Mouse (Mus musculus): ENCODE results near the gene Ambp.
A peak's percentile ranks its signal among the peaks of the same experiment; 100 is the strongest.

The Ambp gene

GRCm38 (mm10) chr4:63154699-63155098, at the start of gene Ambp:
Gene Ambp, minus strand, starts transcription at chr4:63154799.
- DNase-seq (ENCODE audit: low spot score in 2 of 2) = no peak

DNA sequence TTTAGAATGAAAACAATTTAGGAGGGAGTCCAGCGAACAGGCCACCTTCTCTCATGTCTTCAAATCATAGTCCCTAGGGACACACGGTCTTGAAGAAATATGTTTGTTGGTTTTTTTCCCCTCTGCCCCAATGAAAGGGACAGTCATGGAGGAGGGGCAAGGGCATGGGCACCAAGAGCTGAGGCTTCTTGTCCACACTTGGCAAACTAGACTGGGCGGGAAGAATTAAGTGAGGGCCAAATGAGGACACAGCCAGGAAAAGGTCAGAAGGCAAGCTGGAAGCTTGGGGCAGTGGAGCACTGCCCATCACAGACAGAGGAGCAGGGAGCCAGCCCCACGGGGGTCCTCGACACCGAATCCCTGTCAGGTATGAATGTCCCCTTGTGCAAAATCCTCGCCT, 49.3 kb upstream of the Ambp start:
- DNase-seq (ENCODE audit: low spot score in 2 of 2) = no peak

- DNase-seq (ENCODE audit: low spot score in 2 of 2) = no peak
Observed at GRCm38 (mm10) chr4:63199366-63199765, 44.8 kb upstream of the Ambp start.

GRCm38 (mm10) chr4:63194366-63194765, 39.8 kb upstream of the Ambp start:
- DNase-seq (ENCODE audit: low spot score in 2 of 2) = no peak

DNA sequence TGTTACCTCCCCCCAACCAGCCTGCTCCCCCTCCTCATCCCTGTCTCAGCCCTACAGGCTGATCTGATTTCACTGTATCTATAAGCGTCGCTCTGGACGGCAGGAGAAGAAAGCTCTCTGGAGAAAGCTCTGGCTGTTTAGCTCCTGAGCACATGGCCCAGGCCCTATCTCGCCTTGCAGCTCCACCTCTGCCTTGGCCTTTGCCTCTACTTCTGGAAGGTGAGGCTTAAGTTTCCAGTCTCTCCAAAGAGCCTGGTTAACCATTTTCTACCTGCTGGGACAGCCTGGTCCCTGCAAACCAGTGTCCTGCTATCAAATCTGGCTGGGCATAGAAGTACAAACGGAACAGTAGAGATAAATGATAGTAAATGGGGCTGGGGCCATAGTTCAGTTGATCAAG, 37.0 kb upstream of the Ambp start:
- no peak for DNase-seq (ENCODE audit: low spot score in 2 of 2)

DNA sequence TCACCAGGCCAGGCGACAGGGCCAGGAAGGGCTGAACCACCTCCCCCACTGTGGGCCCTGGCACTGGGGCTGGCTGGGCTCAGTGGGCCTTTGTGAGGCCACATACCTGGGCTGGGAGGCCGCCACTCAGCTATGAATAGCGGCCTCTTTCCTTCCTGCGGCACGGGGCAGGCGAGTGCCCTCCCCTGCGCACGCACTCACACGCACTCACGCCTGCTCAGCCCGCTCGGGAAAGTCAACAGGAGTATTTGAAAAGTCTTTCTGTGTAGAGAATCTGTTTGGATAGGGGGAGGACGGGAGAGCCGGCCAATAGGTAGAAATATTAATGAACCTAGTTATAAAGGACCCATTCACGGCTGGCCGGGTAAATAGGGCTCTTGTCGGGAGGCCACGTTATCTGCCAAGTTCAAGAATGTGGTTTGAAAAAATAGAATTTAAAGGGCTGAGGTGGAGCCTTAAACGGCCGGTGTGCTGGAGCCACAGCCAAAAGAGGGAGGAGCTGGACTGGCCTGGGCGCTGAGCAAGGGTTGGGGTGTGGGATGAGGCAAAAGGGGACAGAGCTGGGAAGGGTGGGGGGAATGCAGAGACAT, 31.8 kb upstream of the Ambp start:
- no peak for DNase-seq (ENCODE audit: low spot score in 2 of 2)

GRCm38 (mm10) chr4:63181556-63181955, 27.0 kb upstream of the Ambp start:
- peak in 1 of 2 experiments; percentile 28 for DNase-seq (ENCODE audit: low spot score in 2 of 2)

- no peak for DNase-seq (ENCODE audit: low spot score in 2 of 2)
Observed at GRCm38 (mm10) chr4:63171969-63172685, 17.5 kb upstream of the Ambp start, which contains the start of gene Kif12. Gene Kif12, minus strand, starts transcription at chr4:63172131.

GRCm38 (mm10) chr4:63171122-63171521, 16.5 kb upstream of the Ambp start:
- DNase-seq (ENCODE audit: low spot score in 2 of 2) = no peak

- no peak for DNase-seq (ENCODE audit: low spot score in 2 of 2)
Observed at GRCm38 (mm10) chr4:63170061-63170460, 15.5 kb upstream of the Ambp start.

DNA sequence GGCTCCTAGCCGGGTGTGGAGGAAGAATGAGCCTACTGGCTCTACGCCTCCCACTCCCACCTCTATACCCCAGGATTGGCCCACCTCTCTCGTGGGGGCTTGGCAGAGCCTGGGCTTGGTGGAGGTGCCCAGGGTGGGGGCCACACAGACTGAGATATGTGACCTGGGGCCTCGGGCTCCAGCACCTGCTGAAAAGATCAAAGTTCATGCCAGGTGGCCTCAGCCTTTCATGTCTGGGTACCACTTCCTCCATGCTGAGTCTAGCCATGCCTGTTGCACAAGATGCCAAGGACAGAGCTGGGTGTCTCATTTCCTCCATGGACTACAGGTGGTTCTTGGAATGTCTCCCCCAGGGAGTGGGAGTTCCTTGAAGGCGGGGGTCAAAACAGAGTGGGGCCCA, 11.7 kb upstream of the Ambp start:
- no peak for DNase-seq (ENCODE audit: low spot score in 2 of 2)

DNA sequence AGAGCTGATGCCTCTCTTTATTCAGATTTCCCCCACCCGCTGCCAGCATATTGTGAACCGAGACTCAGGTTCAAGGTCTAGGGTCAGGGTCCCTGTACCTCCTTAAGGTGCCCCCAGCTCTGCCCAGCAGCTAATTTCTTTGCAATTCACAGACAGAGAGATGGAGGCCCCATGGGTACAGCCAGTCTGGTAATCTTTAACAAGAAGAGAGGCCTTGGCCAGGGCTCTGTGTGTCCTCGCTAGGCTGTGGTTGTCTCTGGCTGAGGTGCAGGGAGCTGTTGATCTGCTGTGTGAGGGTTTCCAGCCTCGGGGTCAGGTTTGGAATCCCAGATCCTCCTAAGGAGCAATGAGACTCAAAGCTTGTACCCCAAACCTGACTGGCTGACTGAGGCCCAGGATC, 11.0 kb upstream of the Ambp start:
- DNase-seq (ENCODE audit: low spot score in 2 of 2) = no peak

DNA sequence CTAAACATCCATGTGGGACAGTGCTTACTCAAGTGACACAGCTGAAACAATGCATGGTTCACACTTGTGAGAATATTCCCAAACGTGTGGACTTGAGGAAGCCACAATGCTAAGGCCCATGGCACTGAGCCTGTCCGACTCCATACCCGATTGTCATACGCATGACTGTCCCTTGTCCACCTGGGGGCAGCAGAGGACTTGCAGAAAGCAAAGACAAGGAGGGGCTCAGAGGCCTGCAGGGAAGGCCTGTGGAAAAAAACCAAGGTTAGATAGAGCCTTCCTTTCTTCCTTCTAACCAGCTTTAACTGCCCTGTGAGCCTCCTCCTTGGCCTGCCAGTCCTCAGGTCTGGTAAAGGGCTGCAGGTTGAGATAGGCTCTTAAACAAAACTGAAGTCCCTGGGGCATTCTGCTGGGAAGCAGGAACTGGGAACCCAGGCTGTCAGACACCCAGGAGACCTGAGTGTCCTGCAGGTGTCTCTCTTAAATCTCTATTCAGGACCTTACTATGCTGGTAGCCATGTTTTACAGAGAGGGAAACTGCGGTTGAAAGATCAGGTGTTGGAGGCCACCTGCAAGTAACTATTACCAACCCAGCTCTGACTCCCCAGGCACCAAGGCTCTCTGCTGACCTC, 4.5 kb upstream of the Ambp start:
- peak; percentile 28 to 57 for DNase-seq (ENCODE audit: low spot score in 2 of 2)

- no peak for DNase-seq (ENCODE audit: low spot score in 2 of 2)
Observed at GRCm38 (mm10) chr4:63158192-63158591, 3.6 kb upstream of the Ambp start.

DNA sequence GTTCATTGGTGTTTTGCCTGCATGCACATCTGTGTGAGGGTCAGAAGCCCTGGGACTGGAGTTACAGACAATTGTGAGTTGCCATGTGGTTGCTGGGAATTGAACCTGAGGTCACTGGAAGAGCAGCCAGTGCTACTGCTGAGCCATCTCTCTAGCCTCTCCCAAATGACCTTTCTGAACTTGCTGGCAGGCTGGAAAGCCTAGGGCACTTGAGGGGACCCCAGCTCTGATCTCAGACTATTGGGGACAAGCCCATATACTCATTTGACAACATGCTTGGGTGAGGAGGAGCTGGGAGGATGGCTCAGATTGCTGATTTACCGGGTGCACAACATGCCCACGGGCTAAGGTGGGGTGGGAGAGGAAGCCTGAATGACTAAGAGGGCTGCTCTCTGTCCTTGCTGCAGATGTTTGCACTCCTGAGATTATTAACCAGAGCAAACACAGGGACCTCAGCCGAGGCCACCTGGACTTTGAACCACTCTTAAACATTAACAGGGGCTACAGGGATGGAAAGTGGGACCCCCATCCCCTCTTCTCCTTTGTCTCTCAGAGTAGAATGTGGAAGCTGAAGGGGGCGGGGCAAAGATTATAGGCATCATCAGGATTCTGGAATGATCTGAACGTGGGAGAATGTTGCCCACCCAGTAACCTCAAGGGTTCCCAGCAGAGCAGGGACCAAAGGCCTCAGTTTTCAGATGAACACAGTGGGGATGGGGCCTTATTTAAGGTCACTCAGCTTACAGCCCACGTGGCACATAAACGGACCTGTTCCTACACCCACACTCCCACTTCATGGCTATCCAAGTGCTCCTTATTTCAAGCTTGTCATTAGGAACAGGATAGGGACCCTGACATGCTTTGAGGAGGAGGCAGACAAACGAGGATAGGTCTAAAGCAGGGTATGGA, 2.4 kb upstream of the Ambp start:
- no peak for DNase-seq (ENCODE audit: low spot score in 2 of 2)

GRCm38 (mm10) chr4:63155596-63155995, 997 bp upstream of the Ambp start:
- no peak for DNase-seq (ENCODE audit: low spot score in 2 of 2)

DNA sequence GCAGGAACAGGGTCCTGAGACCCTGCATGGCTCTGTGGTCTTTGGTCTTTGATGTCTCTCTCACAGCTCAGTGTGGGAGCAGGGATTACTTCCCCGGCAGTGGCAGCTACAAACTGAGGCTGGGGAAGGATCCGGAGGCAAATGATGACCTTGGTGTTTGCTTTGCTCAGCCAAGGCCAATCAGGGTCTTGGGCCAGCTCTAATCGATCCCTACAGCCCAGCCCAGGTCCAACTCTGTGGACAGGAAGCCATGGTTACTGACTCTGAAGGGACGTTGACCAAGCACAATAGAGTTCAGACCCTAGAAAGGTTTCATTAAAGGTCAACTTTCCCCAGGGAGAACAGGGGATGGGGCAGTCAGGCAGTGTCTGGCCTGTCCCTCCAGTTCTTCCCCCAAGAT, 571 bp downstream of the Ambp start:
- no peak for DNase-seq (ENCODE audit: low spot score in 2 of 2)

GRCm38 (mm10) chr4:63151127-63151526, 3.5 kb downstream of the Ambp start:
- DNase-seq (ENCODE audit: low spot score in 2 of 2) = no peak

- no peak for DNase-seq (ENCODE audit: low spot score in 2 of 2)
Observed at GRCm38 (mm10) chr4:63147268-63147667, 7.3 kb downstream of the Ambp start.

DNA sequence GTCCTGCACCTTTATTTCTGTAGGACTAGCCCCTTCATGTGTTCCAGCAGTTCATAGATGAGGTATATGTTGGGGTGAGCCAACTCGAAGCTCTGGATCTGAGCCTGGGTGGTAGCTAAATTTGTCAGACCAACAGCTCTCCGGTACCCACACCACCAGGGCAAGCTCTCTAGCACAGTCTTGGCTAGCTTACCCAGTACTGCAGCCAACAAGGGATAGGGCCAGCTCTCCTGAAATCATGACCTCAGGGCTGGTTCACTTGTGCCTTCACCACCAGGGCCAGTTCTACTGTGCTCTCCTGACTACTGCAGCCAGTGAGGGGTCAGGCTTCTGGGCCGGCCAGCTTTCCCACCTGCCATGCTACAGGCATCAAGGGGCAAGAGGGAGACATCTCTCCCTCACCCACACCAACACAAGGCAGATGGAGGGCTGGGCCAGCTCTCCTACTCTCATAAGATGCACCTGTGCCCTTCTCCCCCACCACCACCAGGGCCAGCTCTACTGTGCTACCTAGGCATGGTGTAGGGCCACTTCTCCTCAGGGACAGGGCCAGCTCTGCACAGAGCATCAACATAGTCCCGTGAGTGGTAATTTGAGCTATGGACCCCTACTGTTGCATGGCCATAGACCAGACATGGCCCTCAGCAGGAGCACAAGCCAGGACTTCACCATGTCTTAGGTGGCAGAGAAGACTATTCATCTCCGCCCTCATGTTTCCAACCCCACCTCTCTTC, 24.5 kb downstream of the Ambp start:
- DNase-seq (ENCODE audit: low spot score in 2 of 2) = no peak

DNA sequence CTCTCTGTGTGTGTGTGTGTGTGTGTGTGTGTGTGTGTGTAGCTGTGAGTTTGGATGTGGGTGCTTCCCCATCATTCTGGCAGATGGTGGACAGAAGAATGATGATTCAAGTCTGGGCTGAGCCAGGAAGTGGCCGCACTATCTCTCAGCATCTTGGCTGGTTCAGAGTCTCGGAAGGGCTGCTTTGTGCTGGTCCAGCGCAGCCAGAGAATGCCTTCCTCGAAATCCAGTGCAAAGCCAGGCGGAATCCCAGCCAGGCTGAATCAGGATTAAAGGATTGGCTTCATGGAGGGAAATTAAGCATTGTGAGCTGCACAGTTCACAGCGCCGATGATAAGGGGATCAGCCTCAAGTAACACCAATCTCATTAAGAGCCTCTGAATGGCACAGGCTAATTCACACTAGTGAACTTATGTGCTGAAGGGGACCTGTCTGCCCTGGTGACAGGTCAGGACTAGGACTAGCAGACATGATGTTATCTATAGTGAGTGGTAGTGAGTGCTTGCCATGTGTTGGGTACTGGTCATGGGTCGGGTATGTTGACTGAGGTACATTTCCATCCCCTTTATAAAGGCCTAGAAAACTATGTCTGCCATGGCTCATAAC, 29.6 kb downstream of the Ambp start:
- no peak for DNase-seq (ENCODE audit: low spot score in 2 of 2)
